Mouse (Mus musculus) gonadal fat pad, adult 2 months (tissue): ENCODE results near the gene Ccdc167. TPM values are rescaled to one million over a fixed set of nuclear protein-coding genes. Genes with fewer than 3 reads are reported as not detected.

Source experiments
- DNase-seq: peaks from one replicate; pipeline ENCODE4 v3.0.0-alpha.2; 2012; ENCODE audit warnings: low read depth
- polyA plus RNA-seq: library from polyadenylated mRNA; depleted of rRNA; stranded (reverse); fragments of >200 nt; gene quantifications from 2 replicates; pipeline ENCODE4 v1.2.3, GENCODE M21; 2012

The Ccdc167 gene
- polyA plus RNA-seq, 1 experiment, result 8.0 TPM

GRCm38 (mm10) chr17:29686771-29687170, 30.1 kb downstream of the Ccdc167 start:
- no peak for DNase-seq

GRCm38 (mm10) chr17:29684275-29684674, 32.6 kb downstream of the Ccdc167 start:
- no peak for DNase-seq

- DNase-seq, result no peak
These were observed 33.7 kb downstream of the Ccdc167 start for GRCm38 (mm10) chr17:29683127-29683526.

- no peak for DNase-seq
These were observed 34.6 kb downstream of the Ccdc167 start for GRCm38 (mm10) chr17:29682261-29682660.

- no peak for DNase-seq
These were observed 35.2 kb downstream of the Ccdc167 start for GRCm38 (mm10) chr17:29681669-29682068.

- DNase-seq, result no peak
These were observed 35.9 kb downstream of the Ccdc167 start for GRCm38 (mm10) chr17:29680921-29681320.

- DNase-seq, result no peak
These were observed 36.7 kb downstream of the Ccdc167 start for GRCm38 (mm10) chr17:29680174-29680573.

- DNase-seq, result no peak
These were observed 37.6 kb downstream of the Ccdc167 start for GRCm38 (mm10) chr17:29679038-29679767.

- no peak for DNase-seq
These were observed 38.3 kb downstream of the Ccdc167 start for GRCm38 (mm10) chr17:29678526-29678925.

GRCm38 (mm10) chr17:29673325-29673724, 43.5 kb downstream of the Ccdc167 start:
- no peak for DNase-seq

GRCm38 (mm10) chr17:29671021-29671420, 45.8 kb downstream of the Ccdc167 start:
- DNase-seq, result no peak

- DNase-seq, result no peak
These were observed 46.9 kb downstream of the Ccdc167 start for GRCm38 (mm10) chr17:29669936-29670335.

GRCm38 (mm10) chr17:29669030-29669429, 47.8 kb downstream of the Ccdc167 start:
- no peak for DNase-seq

- no peak for DNase-seq
These were observed 48.5 kb downstream of the Ccdc167 start for GRCm38 (mm10) chr17:29668051-29668986.

- DNase-seq, result no peak
These were observed 54.7 kb downstream of the Ccdc167 start for GRCm38 (mm10) chr17:29662145-29662544.

- DNase-seq, result no peak
These were observed 56.0 kb downstream of the Ccdc167 start for GRCm38 (mm10) chr17:29660762-29661391.

GRCm38 (mm10) chr17:29660076-29660761, 56.6 kb downstream of the Ccdc167 start, which contains the start of gene Cmtr1:
Cmtr1 (plus strand) TSS chr17:29660595.
- no peak for DNase-seq

GRCm38 (mm10) chr17:29658249-29658648, 58.6 kb downstream of the Ccdc167 start:
- no peak for DNase-seq

- DNase-seq, result no peak
These were observed 74.6 kb downstream of the Ccdc167 start for GRCm38 (mm10) chr17:29642219-29642618.

GRCm38 (mm10) chr17:29640971-29641370, 75.9 kb downstream of the Ccdc167 start:
- no peak for DNase-seq

GRCm38 (mm10) chr17:29637895-29638294, 78.9 kb downstream of the Ccdc167 start:
- no peak for DNase-seq

GRCm38 (mm10) chr17:29637377-29637776, 79.5 kb downstream of the Ccdc167 start:
- no peak for DNase-seq
